Mouse (Mus musculus) kidney, adult 8-10 months (tissue): ENCODE results near the gene Pif1.

Source experiments
- DNase-seq, 2 experiments: peaks; one replicate each; pipeline ENCODE4 v3.0.0; 2022

Gene Pif1

DNA sequence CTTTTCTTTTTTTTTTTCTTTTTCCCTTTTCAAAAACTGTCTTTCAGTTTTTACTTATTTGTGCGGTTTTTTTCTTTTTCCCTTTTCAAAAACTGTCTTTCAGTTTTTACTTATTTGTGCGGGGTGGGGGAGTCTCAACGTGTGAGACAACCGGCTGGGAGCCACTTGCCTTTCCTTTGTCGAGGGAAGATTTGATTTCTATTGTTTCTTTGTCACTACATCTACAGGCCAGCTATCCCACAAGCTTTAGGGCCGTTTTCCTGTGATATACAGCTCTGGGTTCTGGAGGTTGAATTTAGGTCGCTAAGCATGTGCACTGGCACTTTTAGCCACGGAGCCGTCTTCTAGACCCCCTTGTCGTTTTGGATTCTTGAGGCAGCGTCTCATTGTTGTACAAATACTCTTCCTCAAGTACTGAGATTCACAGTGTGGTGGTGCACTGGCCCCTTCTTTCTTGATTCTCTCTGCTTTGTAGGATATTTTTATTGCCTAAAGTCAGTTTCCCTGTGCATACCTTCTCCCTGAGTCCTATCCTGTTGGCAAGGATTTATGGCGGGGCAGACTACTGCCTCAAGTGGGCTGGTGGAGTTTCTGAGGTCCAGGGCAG is 54.6 kb downstream of the Pif1 start:
- no peak for DNase-seq

DNA sequence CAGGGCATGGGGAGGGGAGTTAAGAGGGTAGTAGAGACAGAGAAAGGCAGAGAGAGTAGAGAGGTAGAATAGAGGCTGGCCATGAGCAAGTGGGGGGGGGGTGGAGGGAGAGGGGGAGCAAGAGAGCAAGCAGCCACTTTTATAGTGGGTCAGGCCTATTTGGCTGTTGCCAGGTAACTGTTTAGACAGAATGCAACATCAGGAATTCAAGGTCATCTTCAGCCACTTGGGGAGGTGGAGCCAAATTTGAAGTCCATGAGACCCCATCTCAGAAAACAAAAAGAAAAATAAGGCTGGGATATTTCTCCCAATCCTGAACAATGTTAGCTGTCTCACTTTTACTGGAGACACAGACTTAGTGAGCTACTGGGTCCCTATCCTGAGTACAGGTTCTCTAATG is 55.6 kb downstream of the Pif1 start:
- no peak for DNase-seq

DNA sequence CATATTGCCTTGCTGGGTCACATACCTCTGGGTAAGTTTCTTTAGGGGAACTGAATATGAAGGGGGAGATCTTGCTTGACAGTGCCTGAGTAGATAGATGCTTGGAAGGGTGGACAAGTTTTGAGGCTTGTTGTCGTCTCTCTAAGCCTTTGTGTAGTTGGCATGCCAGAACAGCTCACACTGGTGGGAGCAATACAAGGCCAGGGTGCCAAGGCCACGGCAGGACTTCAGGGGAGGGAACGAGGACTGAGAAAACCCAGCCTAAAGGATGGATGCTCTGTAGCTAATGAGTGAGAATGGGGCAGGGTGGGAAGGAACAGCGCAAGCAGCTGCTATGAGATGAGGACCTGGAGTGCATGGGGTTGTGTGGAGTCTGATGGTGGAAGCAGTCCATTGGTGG is 58.0 kb downstream of the Pif1 start:
- DNase-seq = no peak
